Mouse (Mus musculus) granulocyte monocyte progenitor cell, adult 5-6 weeks (primary cell): ENCODE results near the gene Sgsm1. TPM values are rescaled to one million over a fixed set of nuclear protein-coding genes. Genes with fewer than 3 reads are reported as not detected.
A peak's percentile ranks its signal among the peaks of the same experiment; 100 is the strongest.
"Not testable (repeated sequence)": the region's sequence is repeated elsewhere in the genome, so short reads cannot be mapped to it uniquely, and the experiment has no call there.

Experiments used
- ATAC-seq: replicated peaks from 2 replicates; pipeline ENCODE4 v1.8.0; 2016; ENCODE audit warnings: mild to moderate bottlenecking, moderate TSS enrichment, inconsistent platforms; ENCODE audit not compliant: poor library complexity, severe bottlenecking
- total RNA-seq, 2 experiments: library from RNA; stranded (forward) in 1 of 2; stranded (reverse) in 1 of 2; fragments of 200-712, 200-1000 nt in 1 of 2; fragments of >200 nt in 1 of 2; fragmentation: Nextera tagmentation in 1 of 2; gene quantifications; 2 replicates each; pipeline ENCODE4 v1.2.3; 2014 to 2017

Sgsm1 gene
- total RNA-seq (2014; fragmentation: Nextera tagmentation) = not detected in 2 replicates
- 0.22 TPM in 1 of 2 replicates, not detected in the other for total RNA-seq (2017)

DNA sequence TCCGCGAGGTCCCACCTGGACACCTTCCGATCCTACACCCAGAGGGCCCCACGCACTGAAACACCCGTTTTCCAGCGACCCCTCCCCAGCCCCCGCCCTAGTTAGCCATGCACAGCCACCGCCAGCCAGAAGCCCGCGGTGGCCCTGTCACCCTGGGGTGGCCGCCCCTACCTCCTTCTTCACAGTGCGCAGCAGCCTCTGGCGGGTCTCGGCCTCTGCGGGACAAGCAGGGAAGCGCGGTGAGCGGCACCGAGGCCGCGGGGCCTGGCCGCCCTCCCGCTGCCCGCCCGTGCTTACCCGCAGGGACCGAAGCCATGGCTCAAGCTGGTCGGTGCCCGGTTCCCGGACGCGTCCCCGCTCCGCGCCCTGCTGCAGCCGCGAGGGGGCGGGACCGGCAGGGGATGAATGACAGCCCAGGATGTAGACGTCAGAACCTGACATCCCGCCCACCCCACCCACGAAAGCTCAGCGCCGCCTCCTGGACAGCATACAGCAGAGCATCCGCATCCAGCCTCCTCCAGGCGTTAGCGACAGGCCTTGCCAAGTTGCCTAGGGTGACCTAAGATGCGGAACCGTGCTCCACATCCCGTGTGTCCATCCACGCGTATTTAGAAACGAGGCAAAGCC, at the start of gene Sgsm1:
Gene Sgsm1, minus strand, starts transcription at position 410 of the 627 bp plus-strand sequence.
- ATAC-seq = peak; percentile 77

DNA sequence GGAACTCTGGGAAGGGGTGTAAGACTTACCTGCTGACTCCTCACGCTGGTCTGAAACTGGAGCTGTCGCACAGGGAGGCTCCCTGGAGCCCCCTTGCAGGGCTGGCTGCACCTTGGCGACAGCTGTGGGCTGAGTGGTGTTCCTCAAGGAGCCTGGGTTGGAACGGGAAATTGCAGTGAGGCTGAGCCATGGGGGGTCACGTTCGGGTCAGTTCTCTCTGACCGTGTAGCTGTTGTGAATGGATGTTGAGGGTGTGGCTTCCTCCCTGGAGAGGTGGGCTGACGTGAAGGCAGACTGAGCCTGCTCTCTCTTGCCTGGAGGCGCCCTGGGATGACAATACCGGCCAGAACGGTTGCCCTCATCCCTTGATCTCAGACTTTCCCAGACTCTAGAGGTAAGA, 48.2 kb upstream of the Sgsm1 start:
- ATAC-seq = no peak

DNA sequence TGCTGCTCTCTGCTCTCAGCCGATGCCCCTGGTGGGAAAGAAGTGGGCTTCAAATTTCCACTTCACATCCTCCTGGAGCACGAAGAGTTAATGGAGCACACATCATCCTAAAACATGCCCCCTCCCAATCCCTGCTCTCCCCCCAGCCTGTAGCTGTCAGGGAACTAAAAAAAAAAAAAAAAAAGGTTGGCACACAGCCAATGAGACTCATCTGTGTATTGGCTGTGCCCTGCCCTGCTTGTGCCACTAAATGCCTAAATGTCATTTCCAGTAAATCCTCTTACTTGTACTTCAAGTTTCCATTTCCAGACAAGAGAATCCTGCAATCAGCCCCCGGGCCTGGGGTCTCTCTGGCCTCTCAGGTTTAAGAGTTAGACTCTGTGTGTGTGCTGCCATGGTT, 47.1 kb upstream of the Sgsm1 start:
- no peak for ATAC-seq

DNA sequence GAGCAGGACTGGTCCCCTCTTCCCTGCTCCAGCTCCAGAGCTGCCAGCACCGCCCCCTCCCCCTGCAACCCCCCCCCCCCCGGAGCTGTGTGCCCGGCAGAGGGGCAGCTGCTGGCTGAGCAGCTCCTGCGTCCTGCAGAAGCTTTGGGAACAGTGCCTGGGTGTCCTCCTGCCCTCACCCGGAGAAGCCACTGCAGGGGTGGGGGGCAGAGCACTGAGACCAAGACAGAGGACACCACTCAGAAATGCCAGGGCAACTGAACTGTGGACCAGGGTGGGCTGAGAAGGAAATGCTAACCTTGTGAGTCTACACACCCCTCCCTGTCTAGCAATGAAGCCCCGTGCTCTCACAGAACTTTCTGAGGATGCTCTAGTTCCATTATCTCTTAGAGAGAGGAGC, 46.6 kb upstream of the Sgsm1 start, which contains the start of gene Aym1:
Gene Aym1, plus strand, starts transcription at position 109 of the 400 bp plus-strand sequence.
- no peak for ATAC-seq

DNA sequence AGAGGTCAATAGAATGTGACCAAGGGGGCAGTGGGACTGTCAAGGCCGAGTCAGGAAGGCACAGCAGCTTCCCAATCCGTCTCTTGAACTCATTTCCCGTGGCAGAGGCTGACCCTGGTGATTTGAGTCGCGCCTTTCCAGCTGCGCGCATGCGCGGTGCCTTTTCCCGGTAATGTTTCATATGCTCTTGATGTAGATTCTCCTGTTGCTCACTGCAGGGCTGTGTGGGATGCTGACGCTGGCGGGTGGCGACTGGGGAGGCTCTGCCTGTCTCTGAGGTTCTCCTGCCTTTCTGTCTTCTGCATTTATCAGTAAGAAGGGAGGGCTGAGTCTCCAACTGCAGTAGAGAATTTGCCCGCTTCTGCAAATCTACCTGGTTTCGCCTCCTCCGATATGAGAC, 43.7 kb upstream of the Sgsm1 start:
- ATAC-seq = no peak

DNA sequence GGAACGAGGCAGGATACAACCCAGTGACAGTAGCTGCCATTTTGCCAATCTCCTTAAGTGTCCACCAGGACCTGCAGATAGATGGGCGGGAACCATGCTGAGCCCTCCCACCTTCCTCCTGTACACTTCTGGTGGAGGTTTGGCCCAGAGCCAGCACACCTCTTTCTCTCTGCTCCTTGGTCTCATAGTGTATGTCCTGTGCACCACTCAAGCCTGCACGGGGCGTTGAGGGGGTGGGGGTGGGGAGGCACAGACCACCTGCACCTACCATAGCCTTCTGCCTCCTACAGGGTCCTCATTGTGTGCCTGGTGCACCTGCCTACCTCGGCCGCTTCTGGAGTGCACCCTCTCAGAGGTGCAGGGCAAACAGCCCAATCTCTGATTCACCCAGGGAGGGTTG, 42.0 kb upstream of the Sgsm1 start:
- no peak for ATAC-seq

DNA sequence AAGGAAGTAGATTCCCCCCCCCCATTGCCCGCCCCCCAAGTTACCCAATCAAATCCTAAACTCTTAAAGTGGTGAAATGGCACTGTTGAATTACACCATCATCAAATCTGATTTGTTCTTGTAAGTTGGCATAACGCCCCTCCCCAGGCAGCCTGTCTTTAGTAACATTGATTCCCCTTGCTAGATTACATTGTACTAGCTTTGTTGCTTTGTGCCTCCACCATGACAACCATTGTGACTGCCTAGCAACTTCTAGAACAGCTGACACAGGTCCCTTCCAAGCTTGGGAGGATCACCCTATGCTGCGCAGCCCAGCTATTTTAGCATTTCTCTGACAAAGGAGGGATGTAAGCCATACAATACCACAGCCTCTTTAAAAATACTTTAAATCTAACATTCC, 41.2 kb upstream of the Sgsm1 start:
- ATAC-seq = no peak

DNA sequence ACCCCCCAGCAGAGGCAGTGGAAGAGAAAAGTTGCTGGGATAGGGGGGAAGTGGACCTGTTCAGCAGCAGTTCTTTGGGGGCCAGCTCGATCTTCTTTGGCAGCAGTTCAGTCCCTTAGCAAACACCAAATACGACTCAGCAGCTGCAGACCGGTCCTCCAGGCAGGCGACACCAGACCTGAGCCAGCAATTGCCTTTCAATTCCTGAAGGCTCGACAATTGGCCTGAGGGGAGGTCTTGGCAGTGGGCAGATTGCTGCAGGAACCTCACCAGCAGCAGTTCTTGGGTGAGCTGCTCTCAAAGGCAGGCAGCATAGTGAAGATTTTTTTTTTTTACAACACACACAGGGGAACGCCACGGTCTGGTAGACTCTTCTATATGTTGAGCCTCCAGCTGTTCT, 39.2 kb upstream of the Sgsm1 start:
- ATAC-seq = no peak

DNA sequence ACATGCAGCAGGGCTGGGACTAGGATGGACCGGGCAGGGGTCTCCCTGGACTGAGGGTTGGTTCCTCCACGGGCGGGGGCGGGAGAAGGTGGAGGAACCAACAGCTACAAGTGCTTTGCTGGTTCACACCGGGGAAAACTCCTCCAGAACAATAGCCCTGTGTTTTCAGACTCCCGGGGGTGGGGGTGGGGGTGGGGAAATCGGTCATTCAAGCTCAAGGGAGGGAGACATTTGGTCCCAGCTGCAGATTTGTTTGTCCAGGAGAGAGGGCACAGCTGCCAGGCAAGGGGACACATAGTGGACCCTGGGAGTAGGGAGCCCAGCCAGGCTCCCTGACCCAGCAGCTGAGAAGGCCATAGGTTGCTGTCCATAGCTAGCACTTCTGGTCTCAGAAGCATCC, 38.6 kb upstream of the Sgsm1 start:
- no peak for ATAC-seq

DNA sequence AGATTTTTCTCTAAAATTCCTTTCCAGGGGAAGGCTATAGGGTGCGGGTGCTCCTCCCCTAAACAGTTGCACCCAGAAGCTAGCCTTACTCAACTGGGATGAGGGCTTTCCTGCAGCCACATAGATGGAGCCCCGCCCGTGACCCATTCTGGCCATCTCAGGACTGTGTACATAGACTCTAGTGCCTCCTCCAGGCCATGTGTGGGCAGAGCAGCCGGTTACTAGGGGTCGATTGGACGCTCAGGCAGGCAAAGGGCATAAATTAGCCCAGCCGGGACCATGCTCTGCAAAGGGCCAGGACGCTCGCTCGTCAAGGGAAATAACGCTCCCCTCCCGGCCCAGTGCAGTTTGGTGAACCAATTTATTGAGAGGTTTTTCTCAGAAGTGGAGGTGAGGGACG, 38.0 kb upstream of the Sgsm1 start:
- no peak for ATAC-seq

DNA sequence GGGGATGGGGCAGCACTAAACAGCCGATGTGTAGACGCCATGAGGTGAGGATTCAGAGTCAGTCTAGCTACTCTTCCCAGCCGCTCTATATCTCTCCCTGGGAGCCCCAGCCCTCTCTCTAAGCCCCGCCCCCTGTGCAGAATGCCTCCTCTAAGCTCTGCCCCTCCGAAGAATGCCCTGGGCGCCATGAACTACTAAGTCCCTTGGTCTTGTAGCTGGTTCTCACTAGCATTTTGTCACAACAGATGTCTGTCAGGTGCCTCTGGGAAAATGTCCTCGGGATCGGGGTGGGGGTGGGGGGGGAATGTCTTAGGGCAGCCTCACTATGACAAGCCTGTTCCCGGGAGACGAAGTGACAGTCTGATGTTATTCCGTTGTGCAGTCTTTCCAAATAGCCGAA, 37.0 kb upstream of the Sgsm1 start:
- ATAC-seq = no peak

DNA sequence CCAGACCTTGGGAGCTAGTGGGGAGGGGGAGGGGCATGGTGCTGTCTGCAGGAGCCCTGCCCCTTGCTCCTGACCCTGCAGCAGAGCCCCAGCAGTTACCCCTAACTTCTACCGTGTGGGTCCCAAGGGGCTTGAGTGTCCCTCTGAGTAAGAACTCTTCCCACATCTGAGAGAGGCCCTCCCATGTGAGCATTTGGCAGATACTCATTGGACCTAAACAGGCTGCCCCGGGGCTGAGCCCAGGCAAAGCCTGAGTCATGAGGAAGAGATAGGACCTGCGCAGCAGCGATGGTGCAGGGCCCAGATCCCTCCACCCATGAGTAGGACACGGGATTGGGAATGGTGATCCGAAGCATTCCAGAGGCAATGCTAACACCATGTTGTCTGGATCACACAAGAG, 36.1 kb upstream of the Sgsm1 start:
- ATAC-seq = not testable (repeated sequence)

DNA sequence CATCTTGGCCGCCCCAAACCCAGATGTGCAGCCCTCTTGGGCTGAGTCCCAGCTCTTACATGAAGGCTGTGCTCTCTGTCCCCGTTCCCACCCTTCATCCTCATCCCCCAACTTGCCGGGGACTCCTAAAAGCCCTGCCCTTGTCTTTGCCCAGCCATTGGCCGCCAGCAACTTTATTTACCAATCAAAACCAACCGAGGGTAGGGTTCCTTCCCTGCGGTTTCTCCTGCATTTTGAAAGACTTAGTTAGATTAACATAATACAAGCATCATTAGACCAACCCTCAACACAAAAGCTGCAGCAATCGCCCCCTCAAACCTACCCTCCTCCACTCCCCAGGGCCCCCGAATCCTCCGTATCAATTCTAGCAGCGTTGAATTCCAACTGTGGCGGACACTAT, 35.2 kb upstream of the Sgsm1 start:
- no peak for ATAC-seq

DNA sequence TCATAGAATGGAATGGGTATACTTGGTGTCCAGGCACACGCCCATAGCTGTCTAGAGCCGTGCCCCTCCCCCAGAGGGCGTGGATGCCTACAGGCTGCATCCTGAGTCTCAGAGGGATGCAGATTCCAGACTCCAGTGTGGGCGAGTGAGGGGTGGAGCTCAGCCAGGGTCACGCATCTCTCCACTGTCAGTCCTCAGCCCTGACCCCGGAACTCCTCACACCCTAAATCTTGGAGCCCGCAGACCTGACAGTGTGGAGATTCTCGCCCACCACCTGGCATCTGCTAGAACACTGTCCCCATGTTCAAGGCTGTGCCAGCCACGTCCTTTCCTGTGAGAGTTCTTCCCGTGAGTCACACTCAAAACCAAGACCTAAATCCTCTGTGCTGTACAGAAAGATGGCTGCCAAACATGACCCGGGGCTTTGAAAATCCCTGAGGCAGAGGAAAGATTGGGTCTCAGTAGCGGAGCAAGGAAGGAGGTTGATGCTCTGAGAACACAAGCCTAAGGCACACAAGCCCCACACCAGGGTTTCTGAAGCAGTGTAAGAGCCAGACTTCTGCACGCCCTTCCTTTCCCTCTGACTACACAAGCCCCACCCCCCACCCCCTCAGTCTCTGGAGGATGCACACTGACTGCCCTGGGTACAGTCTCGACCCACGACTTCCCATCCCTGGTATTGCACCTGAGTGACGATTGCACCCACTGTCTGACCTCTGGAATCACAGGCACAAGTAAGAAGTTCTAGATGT, 34.2 kb upstream of the Sgsm1 start:
- ATAC-seq = no peak

DNA sequence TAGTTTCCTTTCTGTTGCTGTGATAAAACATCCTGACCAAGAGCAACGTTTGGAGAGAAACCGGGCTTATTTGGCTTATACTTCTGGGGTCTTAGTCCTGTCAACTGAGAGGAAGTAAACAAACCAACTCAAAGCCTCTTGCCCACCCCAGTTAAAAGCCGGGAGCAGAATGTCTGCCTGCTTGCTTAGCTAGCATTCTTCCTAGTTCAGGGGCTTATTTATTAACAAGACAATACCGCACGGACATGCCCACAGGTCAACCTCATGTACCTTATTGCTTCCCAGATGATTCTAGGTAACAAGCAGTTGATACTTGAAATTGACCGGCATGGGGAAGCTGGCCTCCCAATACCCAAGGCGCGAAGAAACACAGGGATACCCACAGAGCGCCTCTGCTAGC, 25.7 kb upstream of the Sgsm1 start:
- no peak for ATAC-seq

DNA sequence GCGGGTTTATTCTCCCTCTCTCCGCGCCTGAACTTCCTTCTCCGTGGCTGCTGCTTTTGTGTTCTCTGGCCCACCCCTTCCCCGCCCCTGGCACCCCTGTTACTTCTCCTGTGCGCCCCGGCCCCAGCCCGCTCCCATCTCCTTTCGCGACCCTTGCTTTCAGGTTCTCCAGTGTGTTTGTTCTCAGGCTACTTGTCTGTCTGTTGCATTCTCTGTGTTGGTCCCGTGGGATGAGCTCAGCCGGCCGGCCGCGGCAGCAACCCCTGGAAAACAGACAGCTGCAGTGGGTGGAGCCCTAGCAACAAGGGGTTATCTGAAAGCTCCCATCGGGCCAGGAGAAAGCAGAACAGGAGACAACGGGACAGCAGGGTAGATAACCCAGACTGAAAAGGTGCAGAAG, 25.1 kb upstream of the Sgsm1 start:
- ATAC-seq = no peak

DNA sequence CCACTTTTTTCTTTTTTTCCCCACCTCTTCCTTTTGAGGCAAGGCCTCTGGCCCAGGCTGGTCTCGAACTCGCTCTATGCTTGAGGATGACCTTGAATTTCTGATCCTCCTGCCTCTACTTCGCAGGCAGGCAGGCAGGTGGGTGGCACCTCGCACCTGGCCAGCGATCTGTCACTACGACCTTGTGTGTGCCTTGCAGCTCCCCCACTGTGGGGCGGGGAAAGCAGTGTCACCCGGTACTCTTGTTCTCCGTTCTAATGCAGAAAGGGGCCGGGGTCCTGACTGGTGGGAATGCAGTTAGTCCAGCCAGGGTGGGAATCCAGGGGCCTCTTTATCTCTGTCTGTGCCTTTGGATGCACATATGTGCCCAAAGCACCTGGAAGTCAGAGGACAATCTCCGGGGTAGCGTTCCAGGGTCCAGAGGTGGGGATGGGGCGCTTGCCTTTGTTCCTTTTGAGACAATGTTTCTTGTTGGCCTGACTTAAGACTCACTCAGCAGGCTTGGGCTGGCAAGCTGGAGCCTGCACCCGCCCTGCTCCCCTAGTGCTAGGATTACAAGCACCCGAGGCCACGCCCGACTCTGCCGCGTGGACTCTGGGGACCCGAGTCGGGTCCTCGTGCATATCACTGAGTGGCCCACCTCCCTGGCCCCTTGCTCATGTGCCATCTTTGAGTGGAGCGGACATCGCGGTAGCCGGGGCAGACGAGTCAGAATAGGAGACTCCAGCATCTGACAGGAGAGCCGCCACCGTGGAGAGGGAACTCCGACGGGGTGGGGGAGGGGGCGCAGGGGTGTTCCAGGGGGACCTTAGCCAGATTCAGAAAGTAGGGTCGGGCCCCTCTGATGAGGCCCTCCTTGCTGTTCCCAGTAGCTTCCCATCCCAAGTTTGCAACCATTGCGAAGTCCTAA, 24.3 kb upstream of the Sgsm1 start:
- ATAC-seq = no peak

DNA sequence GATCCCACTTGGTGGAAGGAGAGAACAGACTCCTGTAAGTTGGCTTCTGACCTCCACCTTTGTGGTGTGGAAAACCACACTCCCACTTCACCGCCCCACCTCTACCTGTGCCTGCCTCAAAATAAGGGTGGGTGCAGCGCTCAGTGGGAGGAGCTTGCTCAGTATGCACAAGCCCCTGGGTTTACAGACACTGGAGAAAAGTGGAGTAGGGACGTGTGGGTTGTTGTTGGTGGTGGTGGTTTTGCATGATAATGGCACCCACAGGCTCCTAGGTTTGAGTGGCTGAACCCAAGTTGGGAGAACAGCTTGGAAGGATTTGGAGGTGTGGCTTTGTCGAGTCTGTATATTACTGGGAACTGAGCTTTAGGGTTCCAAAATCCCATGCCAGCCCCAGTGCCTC, 22.3 kb upstream of the Sgsm1 start:
- ATAC-seq = no peak

DNA sequence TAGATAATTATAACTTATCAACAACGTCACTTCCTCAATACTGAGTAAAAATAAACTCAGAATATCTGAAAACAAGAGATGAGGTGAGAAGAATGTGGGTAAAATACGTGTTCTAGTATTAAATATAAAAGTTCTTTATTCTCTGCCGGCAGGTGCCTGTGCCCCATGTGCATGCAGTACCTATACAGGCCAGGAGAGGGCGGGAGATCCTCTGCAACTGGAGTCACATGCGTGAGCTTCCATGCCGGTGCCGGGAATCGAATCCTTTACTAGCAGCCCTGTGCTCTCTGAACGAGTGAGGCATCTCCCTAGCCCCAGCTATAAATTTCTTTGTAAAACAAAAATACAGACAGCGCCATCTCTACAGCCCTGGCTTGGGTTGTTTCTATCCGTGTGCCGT, 21.7 kb upstream of the Sgsm1 start:
- 0 out of 2 replicates have a peak, but pooled peaks have one; percentile 22 for ATAC-seq

DNA sequence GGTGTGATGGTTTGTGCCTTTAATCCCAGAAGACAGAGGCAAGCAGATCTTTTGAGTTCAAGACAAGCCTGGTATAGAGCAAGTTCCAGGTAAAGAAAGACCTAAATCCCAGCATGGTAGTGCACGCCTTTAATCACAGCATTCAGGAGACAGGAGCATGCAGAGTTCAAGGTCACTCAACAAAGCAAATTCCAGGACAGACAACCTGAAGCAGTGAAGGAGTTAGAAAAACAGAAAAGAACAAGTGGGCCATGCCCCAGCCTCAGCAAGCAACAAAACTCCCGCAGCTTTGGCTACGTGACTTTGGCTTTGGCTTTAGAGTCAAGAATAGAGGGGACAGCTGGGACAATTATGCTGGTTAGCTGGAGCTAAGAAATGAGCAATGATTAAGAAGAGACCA, 19.6 kb upstream of the Sgsm1 start:
- no peak for ATAC-seq

DNA sequence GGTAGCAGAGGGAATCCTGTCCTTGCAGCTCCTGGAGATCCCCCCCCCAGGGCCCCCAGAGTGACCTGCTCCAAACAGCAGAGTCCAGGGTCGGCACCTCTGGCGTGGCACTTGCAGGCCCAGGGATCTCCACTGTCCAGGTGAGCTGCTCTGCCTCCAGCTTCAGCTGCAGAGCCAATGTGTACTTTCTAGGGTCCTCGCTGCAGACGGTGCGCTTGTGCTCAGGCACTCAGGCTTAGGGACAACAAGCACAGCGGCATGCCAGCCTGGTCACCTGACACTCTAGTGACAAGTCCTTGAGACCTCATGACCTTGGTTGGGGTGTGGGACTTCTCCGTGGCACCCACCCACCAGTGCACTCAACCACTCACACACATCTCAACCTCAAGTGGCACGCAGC, 18.9 kb upstream of the Sgsm1 start:
- no peak for ATAC-seq
